Comparison of ENCODE assay signal across 21 mouse cellular contexts in the genomic region with DNA sequence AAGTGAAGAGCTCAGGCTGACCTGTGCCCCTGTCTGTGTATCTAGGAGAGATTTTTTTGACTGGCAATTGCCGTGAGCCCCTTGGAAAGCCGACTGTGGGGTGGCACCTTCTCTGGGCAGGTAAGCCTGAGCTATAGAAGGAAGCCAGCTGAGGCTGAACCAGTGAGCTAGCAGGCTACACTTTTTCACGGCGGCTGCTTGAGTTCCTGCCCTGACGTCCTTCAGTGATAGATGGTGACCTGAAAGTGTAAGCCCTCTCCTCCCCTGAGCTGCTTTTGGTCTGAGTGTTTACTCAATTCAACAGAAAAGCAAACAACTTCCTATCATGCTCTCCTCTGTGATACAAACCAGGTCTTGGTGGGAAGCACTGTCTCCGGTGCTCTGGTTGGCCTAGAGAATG.
DNase-seq lines count a peak whose midpoint lies in the region; ATAC-seq and TF ChIP-seq lines count a peak whose summit lies in the region.
"Had no signal": no experiment of that assay in that cellular context is flagged by ENCODE, and none has a peak within 500 bp of the region (broad histone marks: within the 10 kb centered on the region; RNA-seq: fewer than 3 reads in every experiment).

No protein-coding gene starts in this region.

- peaks cover 4% of the 10 kb centered on the region for H3K79me2 ChIP-seq in heart, adult 2 months (replicated peaks; ENCODE audit: control insufficient read depth, insufficient read depth, low read length)

- no peak overlapping the region for H3K4me3 ChIP-seq in heart, adult 2 months
- no peak overlapping the region for H3K4me3 ChIP-seq in kidney, embryonic 16.5 days (ENCODE audit: low read length)
- H3K4me3 ChIP-seq in kidney, embryonic 14.5 days (ENCODE audit: low read length), result no peak overlapping the region
- no peak overlapping the region for H3K4me3 ChIP-seq in heart, embryonic 16.5 days (ENCODE audit: low read length)
- no peak overlapping the region for H3K4me3 ChIP-seq in stomach, embryonic 16.5 days (replicated peaks; ENCODE audit: low read length)
- H3K4me3 ChIP-seq: embryonic facial prominence, embryonic 10.5 days; forebrain, embryonic 13.5 days; hindbrain, embryonic 15.5 days; limb, embryonic 15.5 days had no signal

- TF ChIP-seq POLR2A in heart, adult 2 months (IDR thresholded peaks at IDR 0.05; ENCODE audit: insufficient read depth, low read depth, low read length), result no peak

- no peaks in the 10 kb centered on the region for H3K9me3 ChIP-seq in kidney, embryonic 16.5 days (ENCODE audit: low read length)
- H3K9me3 ChIP-seq in kidney, embryonic 14.5 days (ENCODE audit: control insufficient read depth, low read length), result no peaks in the 10 kb centered on the region
- H3K9me3 ChIP-seq in heart, embryonic 16.5 days (replicated peaks; ENCODE audit: control insufficient read depth, low read length), result no peaks in the 10 kb centered on the region
- no peaks in the 10 kb centered on the region for H3K9me3 ChIP-seq in stomach, embryonic 16.5 days (replicated peaks; ENCODE audit: control insufficient read depth, low read length)
- H3K9me3 ChIP-seq: embryonic facial prominence, embryonic 10.5 days; forebrain, embryonic 13.5 days; hindbrain, embryonic 15.5 days; limb, embryonic 15.5 days had no signal

- DNase-seq in heart, adult 2 months, result no peak
- DNase-seq in heart, adult 9 months (ENCODE audit: low spot score in 2 of 2), result no peak
- no peak for DNase-seq in embryo, embryonic 9.5 days (ENCODE audit: extremely low spot score)
- DNase-seq: adrenal gland, adult 8-10 months; cerebellum, adult 18-20 months; cerebellum, postnatal 36 days; gastrocnemius, postnatal 36 days; kidney, adult 9 months; lung, adult 18-20 months; retina, postnatal 1 day; right cerebral cortex, postnatal 4 days; thymus, postnatal 25 days had no signal

- no peak for TF ChIP-seq EP300 in heart, adult 2 months (IDR thresholded peaks at IDR 0.05; ENCODE audit: insufficient read depth, low read depth, low read length)

- H3K27me3 ChIP-seq in heart, adult 2 months (ENCODE audit: control insufficient read depth, insufficient read depth, low read length), result no peaks in the 10 kb centered on the region
- H3K27me3 ChIP-seq in kidney, embryonic 16.5 days (ENCODE audit: insufficient read depth, low read length), result no peaks in the 10 kb centered on the region
- no peaks in the 10 kb centered on the region for H3K27me3 ChIP-seq in kidney, embryonic 14.5 days (ENCODE audit: control insufficient read depth, insufficient read depth, low read length)
- H3K27me3 ChIP-seq in heart, embryonic 16.5 days (ENCODE audit: control insufficient read depth, insufficient read depth, low read length), result no peaks in the 10 kb centered on the region
- no peaks in the 10 kb centered on the region for H3K27me3 ChIP-seq in stomach, embryonic 16.5 days (ENCODE audit: control insufficient read depth, insufficient read depth, low read length)
- H3K27me3 ChIP-seq: forebrain, embryonic 13.5 days; hindbrain, embryonic 15.5 days; limb, embryonic 15.5 days had no signal

- intact Hi-C loops in heart, adult 2 months (cut with DNase I), result no loop called here

- H3K27ac ChIP-seq in heart, adult 2 months, result peak overlapping the region; percentile 36
- peak overlapping the region; percentile 40; the same call in 1 of the 2 replicates for H3K27ac ChIP-seq in kidney, embryonic 16.5 days (ENCODE audit: low read length)
- no peak overlapping the region; the same call in 1 of the 2 replicates for H3K27ac ChIP-seq in kidney, embryonic 14.5 days (ENCODE audit: low read depth, low read length)
- peak overlapping the region; percentile 45 for H3K27ac ChIP-seq in heart, embryonic 16.5 days (ENCODE audit: low read length)
- peak overlapping the region; percentile 46; the same call in 1 of the 2 replicates for H3K27ac ChIP-seq in stomach, embryonic 16.5 days (ENCODE audit: low read length)
- H3K27ac ChIP-seq: embryonic facial prominence, embryonic 10.5 days; forebrain, embryonic 13.5 days; hindbrain, embryonic 15.5 days; limb, embryonic 15.5 days had no signal

- peaks cover 32% of the 10 kb centered on the region for H3K4me1 ChIP-seq in heart, adult 2 months (ENCODE audit: control insufficient read depth, insufficient read depth, low read length)
- peaks cover 51% of the 10 kb centered on the region for H3K4me1 ChIP-seq in kidney, embryonic 16.5 days (ENCODE audit: insufficient read depth, low read length)
- H3K4me1 ChIP-seq in kidney, embryonic 14.5 days (ENCODE audit: control insufficient read depth, insufficient read depth, low read length), result peaks cover 40% of the 10 kb centered on the region
- peaks cover 40% of the 10 kb centered on the region for H3K4me1 ChIP-seq in heart, embryonic 16.5 days (ENCODE audit: control insufficient read depth, insufficient read depth, low read length)
- H3K4me1 ChIP-seq in stomach, embryonic 16.5 days (ENCODE audit: control insufficient read depth, insufficient read depth, low read length), result peaks cover 43% of the 10 kb centered on the region

- no peak for TF ChIP-seq CTCF in heart, adult 2 months (IDR thresholded peaks at IDR 0.05)

- H3K36me3 ChIP-seq in heart, adult 2 months (ENCODE audit: control insufficient read depth, insufficient read depth, low read length), result peaks cover 31% of the 10 kb centered on the region
- no peaks in the 10 kb centered on the region for H3K36me3 ChIP-seq in kidney, embryonic 16.5 days (ENCODE audit: insufficient read depth, low read length)
- H3K36me3 ChIP-seq in kidney, embryonic 14.5 days (ENCODE audit: control insufficient read depth, insufficient read depth, low read length), result no peaks in the 10 kb centered on the region
- H3K36me3 ChIP-seq in heart, embryonic 16.5 days (ENCODE audit: control insufficient read depth, insufficient read depth), result no peaks in the 10 kb centered on the region
- H3K36me3 ChIP-seq in stomach, embryonic 16.5 days (ENCODE audit: control insufficient read depth, insufficient read depth, low read length), result no peaks in the 10 kb centered on the region
- H3K36me3 ChIP-seq: embryonic facial prominence, embryonic 10.5 days; hindbrain, embryonic 15.5 days; limb, embryonic 15.5 days had no signal

- H3K9ac ChIP-seq in heart, adult 2 months (ENCODE audit: low read depth, low read length), result no peak overlapping the region
- no peak overlapping the region for H3K9ac ChIP-seq in kidney, embryonic 16.5 days (replicated peaks; ENCODE audit: low read length)
- H3K9ac ChIP-seq in kidney, embryonic 14.5 days (ENCODE audit: low read depth, low read length), result no peak overlapping the region
- H3K9ac ChIP-seq in heart, embryonic 16.5 days (ENCODE audit: low read length), result no peak overlapping the region
- no peak overlapping the region for H3K9ac ChIP-seq in stomach, embryonic 16.5 days (ENCODE audit: low read length)
- H3K9ac ChIP-seq: forebrain, embryonic 13.5 days; hindbrain, embryonic 15.5 days; limb, embryonic 15.5 days had no signal

- ATAC-seq in kidney, embryonic 16.5 days (ENCODE audit: low FRiP score, low TSS enrichment), result no peak
- ATAC-seq in kidney, embryonic 14.5 days (ENCODE audit: low FRiP score, low TSS enrichment), result no peak
- no peak for ATAC-seq in heart, embryonic 16.5 days (replicated peaks; ENCODE audit: extremely low read depth, insufficient read depth, low FRiP score)
- ATAC-seq in stomach, embryonic 16.5 days (ENCODE audit: insufficient read depth, low FRiP score), result no peak
- ATAC-seq: forebrain, embryonic 13.5 days; midbrain, embryonic 16.5 days had no signal

- WGBS in heart, adult 2 months, result 40% methylated on average over 6 of the region's 6 CpGs
- 25% methylated on average over 6 of the region's 6 CpGs for WGBS in kidney, embryonic 16.5 days
- WGBS in kidney, embryonic 14.5 days, result 26% methylated on average over 6 of the region's 6 CpGs
- WGBS in heart, embryonic 16.5 days, result 23% methylated on average over 6 of the region's 6 CpGs
- WGBS in stomach, embryonic 16.5 days, result 22% methylated on average over 6 of the region's 6 CpGs

- no peak overlapping the region for H3K4me2 ChIP-seq in kidney, embryonic 16.5 days (replicated peaks; ENCODE audit: low read depth, low read length)
- no peak overlapping the region for H3K4me2 ChIP-seq in kidney, embryonic 14.5 days (replicated peaks; ENCODE audit: low read depth, low read length)
- H3K4me2 ChIP-seq in heart, embryonic 16.5 days (ENCODE audit: low read depth, low read length), result no peak overlapping the region
- H3K4me2 ChIP-seq in stomach, embryonic 16.5 days (ENCODE audit: low read depth, low read length), result no peak overlapping the region
- H3K4me2 ChIP-seq: forebrain, embryonic 13.5 days; hindbrain, embryonic 15.5 days; limb, embryonic 15.5 days had no signal
